In genomic region chr1:130422664-130423111, GRCm38 (mm10) we compare ENCODE assay signal across 9 mouse cellular contexts. TPM values are rescaled to one million over a fixed set of nuclear protein-coding genes. Genes with fewer than 3 reads are reported as not detected.
DNase-seq lines count a peak whose midpoint lies in the region; ATAC-seq lines count a peak whose summit lies in the region.
"Had no signal": no experiment of that assay in that cellular context is flagged by ENCODE, and none has a peak within 500 bp of the region (broad histone marks: within the 10 kb centered on the region; RNA-seq: fewer than 3 reads in every experiment).

Cd55b (minus strand) TSS chr1:130423009.

- 55% methylated on average over 18 of the region's 18 CpGs for WGBS in hindbrain, embryonic 12.5 days
- WGBS in neural tube, embryonic 14.5 days: 54% methylated on average over 18 of the region's 18 CpGs

- peak; percentile 56 for ATAC-seq in hindbrain, embryonic 12.5 days (ENCODE audit: low FRiP score)
- 0 out of 2 replicates have a peak, but pooled peaks have one; percentile 46 for ATAC-seq in neural tube, embryonic 14.5 days (ENCODE audit: low read depth)
- ATAC-seq in granulocyte monocyte progenitor cell, adult 5-6 weeks (replicated peaks; ENCODE audit: poor library complexity, severe bottlenecking): no peak

- H3K4me1 ChIP-seq in hindbrain, embryonic 12.5 days: peaks cover 3% of the 10 kb centered on the region; the same call in 1 of the 2 replicates
- no peaks in the 10 kb centered on the region for H3K4me1 ChIP-seq in neural tube, embryonic 14.5 days (ENCODE audit: control insufficient read depth, insufficient read depth, low read length)

- no peak within 1 kb of the TSS for H3K4me2 ChIP-seq in hindbrain, embryonic 12.5 days (replicated peaks)
- H3K4me2 ChIP-seq in neural tube, embryonic 14.5 days (ENCODE audit: low read depth, low read length): no peak within 1 kb of the TSS

- no peak within 1 kb of the TSS for H3K9ac ChIP-seq in hindbrain, embryonic 12.5 days
- no peak within 1 kb of the TSS for H3K9ac ChIP-seq in neural tube, embryonic 14.5 days (replicated peaks; ENCODE audit: low read depth, low read length)

- no peaks in the 10 kb centered on the region for H3K27me3 ChIP-seq in hindbrain, embryonic 12.5 days
- no peaks in the 10 kb centered on the region for H3K27me3 ChIP-seq in neural tube, embryonic 14.5 days (ENCODE audit: control insufficient read depth, insufficient read depth, low read length)

- H3K9me3 ChIP-seq in hindbrain, embryonic 12.5 days (replicated peaks): no peaks in the 10 kb centered on the region
- no peaks in the 10 kb centered on the region for H3K9me3 ChIP-seq in neural tube, embryonic 14.5 days (ENCODE audit: control insufficient read depth, low read length)

- intact Hi-C loops in left cerebral cortex, postnatal 4 days (cut with DNase I): no loop called here

- peak; percentile 1 for DNase-seq in embryo, embryonic 11 days
- DNase-seq in embryo, embryonic 9.5 days (ENCODE audit: extremely low spot score): no peak
- DNase-seq in urinary bladder, postnatal 14 days (ENCODE audit: low spot score): peak; percentile 10
- DNase-seq in urinary bladder, postnatal 25 days (ENCODE audit: low spot score): no peak
- peak; percentile 84 for DNase-seq in left cerebral cortex, postnatal 4 days

- H3K4me3 ChIP-seq in hindbrain, embryonic 12.5 days: no peak within 1 kb of the TSS
- no peak within 1 kb of the TSS for H3K4me3 ChIP-seq in neural tube, embryonic 14.5 days (ENCODE audit: low read depth, low read length)
- H3K4me3 ChIP-seq: erythroblast, embryonic 14.5 days had no signal

- no peaks in the 10 kb centered on the region for H3K36me3 ChIP-seq in hindbrain, embryonic 12.5 days
- H3K36me3 ChIP-seq in neural tube, embryonic 14.5 days (ENCODE audit: control insufficient read depth, insufficient read depth, low read length): no peaks in the 10 kb centered on the region

- H3K27ac ChIP-seq in hindbrain, embryonic 12.5 days: no peak within 1 kb of the TSS
- no peak within 1 kb of the TSS for H3K27ac ChIP-seq in neural tube, embryonic 14.5 days (ENCODE audit: low read depth, low read length)

RNA-seq across cellular contexts. Expression of gene Cd55b, which starts in this region (rescaled TPM):
- not detected in 2 replicates for polyA plus RNA-seq in hindbrain, embryonic 12.5 days (2016; fragmentation: Nextera tagmentation; extraction: Ambion mirVana)
- not detected for total RNA-seq in left cerebral cortex, postnatal 4 days (2021)
- not detected in 2 replicates for polyA plus RNA-seq in neural tube, embryonic 14.5 days (2014; fragmentation: Nextera tagmentation; extraction: Ambion mirVana)
- total RNA-seq in granulocyte monocyte progenitor cell, adult 5-6 weeks (2014; fragmentation: Nextera tagmentation): not detected in 2 replicates
- total RNA-seq in granulocyte monocyte progenitor cell, adult 5-6 weeks (2017): not detected in 2 replicates
- polyA plus RNA-seq: erythroblast, embryonic 14.5 days had no signal

Comparison
In these comparisons a context has a peak if more than half of its experiments do, and no peak if none do; other contexts are left out.
1. DNase-seq: peak in embryo, embryonic 11 days (single experiment) and urinary bladder, postnatal 14 days (single experiment); none in embryo, embryonic 9.5 days (single experiment) and urinary bladder, postnatal 25 days (single experiment).
2. Peak in ATAC-seq in hindbrain, embryonic 12.5 days; RNA of the gene not detected or under 1 TPM.
3. Peak in DNase-seq in left cerebral cortex, postnatal 4 days; RNA of the gene not detected or under 1 TPM.
4. Peak in ATAC-seq in neural tube, embryonic 14.5 days; RNA of the gene not detected or under 1 TPM.